Mouse (Mus musculus) embryonic facial prominence, embryonic 14.5 days (tissue): ENCODE results near the gene Cnnm3. TPM values are rescaled to one million over a fixed set of nuclear protein-coding genes. Genes with fewer than 3 reads are reported as not detected.
"Not testable (repeated sequence)": the region's sequence is repeated elsewhere in the genome, so short reads cannot be mapped to it uniquely, and the experiment has no call there.

Experiments
- ATAC-seq: fragments of 200-750 bp; cut with Nextera tagmentation; 2 replicates; pipeline ENCODE4 v1.8.0; 2017; ENCODE audit warnings: low read depth, moderate number of reproducible peaks, moderate TSS enrichment
- DNase-seq: peaks from one replicate; pipeline ENCODE4 v3.0.0-alpha.2; 2015; ENCODE audit warnings: low spot score
- H3K27ac ChIP-seq: fragments of 300-500 bp; sonication (generic); replicated peaks from 2 replicates; pipeline ENCODE4 v1.5.1; 2014; ENCODE audit warnings: low read depth, mild to moderate bottlenecking, low read length, moderate library complexity
- H3K27me3 ChIP-seq: fragments of 300-500 bp; sonication (generic); replicated peaks from 2 replicates; pipeline ENCODE4 v1.6.1; 2014; ENCODE audit warnings: low read length; ENCODE audit not compliant: control insufficient read depth, insufficient read depth
- H3K36me3 ChIP-seq: fragments of 300-500 bp; sonication (generic); 2 replicates; pipeline ENCODE4 v1.6.1; 2014; ENCODE audit warnings: low read length, mixed read lengths; ENCODE audit not compliant: control insufficient read depth, insufficient read depth
- H3K4me1 ChIP-seq: fragments of 300-500 bp; sonication (generic); 2 replicates; pipeline ENCODE4 v1.6.1; 2014; ENCODE audit warnings: antibody characterized with exemption, low read length; ENCODE audit not compliant: control insufficient read depth, insufficient read depth
- H3K4me2 ChIP-seq: fragments of 300-500 bp; sonication (generic); 2 replicates; pipeline ENCODE4 v1.6.1; 2014; ENCODE audit warnings: low read depth, mild to moderate bottlenecking, low read length, moderate library complexity, mixed read lengths
- H3K4me3 ChIP-seq: fragments of 300-500 bp; sonication (generic); 2 replicates; pipeline ENCODE4 v1.5.1; 2014; ENCODE audit warnings: low read depth, mild to moderate bottlenecking, low read length
- H3K9ac ChIP-seq: fragments of 300-500 bp; sonication (generic); 2 replicates; pipeline ENCODE4 v1.6.1; 2014; ENCODE audit warnings: low read depth, mild to moderate bottlenecking, low read length, moderate library complexity, mixed read lengths
- H3K9me3 ChIP-seq: fragments of 300-500 bp; sonication (generic); 2 replicates; pipeline ENCODE4 v1.6.1; 2016; ENCODE audit warnings: low read length; ENCODE audit not compliant: control insufficient read depth
- WGBS: fragments of 180-500 bp; shearing (Covaris S2); extraction: QIAGEN DNeasy Blood & Tissue Kit; methylation state at CpG from one replicate; pipeline ENCODE4 v1.1.7; 2014; 5-methylcytosine and 5-hydroxymethylcytosine counted together
- polyA plus RNA-seq: library from polyadenylated mRNA; unstranded; fragments of >200 nt; fragmentation: Nextera tagmentation; extraction: Ambion mirVana; gene quantifications from 2 replicates; pipeline ENCODE4 v1.2.1, GENCODE M21; 2014

Gene Cnnm3
- polyA plus RNA-seq, 1 experiment from 2014 or later = 5.1 TPM

DNA sequence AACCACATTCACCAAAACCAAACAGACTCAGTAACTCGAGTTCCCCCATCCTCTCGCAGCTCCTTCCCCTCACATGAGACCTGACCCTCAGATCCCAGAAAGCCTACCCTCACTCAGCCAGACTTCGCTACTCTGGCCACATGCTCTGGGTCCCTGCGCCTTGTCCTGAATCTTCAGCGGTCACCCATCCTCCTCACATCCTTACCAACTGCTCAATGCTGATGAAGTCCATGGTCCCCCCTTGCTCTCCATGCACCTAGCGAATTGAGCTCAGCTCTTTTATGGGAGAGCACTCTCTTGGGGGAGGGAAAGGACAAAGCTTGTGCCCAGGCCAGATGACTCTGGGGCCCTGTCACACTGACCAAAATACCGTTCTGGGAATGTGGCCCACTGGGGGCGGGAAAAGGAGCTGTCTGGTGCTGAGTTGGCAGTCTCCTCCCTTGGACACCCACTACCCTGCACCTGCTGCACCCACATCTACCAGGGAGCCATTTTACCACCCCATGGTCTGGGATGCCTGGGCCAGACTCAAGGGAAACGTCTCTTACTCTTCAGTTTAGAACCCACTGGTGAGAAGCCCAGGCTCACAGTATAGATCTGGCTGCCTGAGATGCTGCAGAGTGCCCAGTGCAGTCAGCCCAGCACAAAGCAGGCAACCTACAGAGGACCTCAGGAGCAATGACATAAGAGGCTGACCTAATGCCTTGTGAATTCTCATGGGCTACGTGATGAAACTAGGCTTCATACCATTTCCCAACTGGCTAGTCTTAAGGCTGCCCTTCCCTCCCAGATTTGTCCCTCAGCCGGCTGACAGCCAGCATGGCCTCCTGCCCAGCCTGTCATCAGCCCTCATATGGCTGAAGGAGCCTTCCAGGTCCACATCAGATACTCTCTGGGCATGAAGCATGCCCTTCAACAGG is 24.1 kb downstream of the Cnnm3 start:
- ATAC-seq = no peak
- Histone ChIP-seq H3K9ac (no peak overlapping the region), H3K36me3 (peaks cover 35% of the 10 kb centered on the region), H3K4me3 (no peak overlapping the region), H3K4me2 (no peak overlapping the region), H3K9me3 (no peaks in the 10 kb centered on the region), H3K4me1 (no peaks in the 10 kb centered on the region), H3K27me3 (no peaks in the 10 kb centered on the region), H3K27ac (no peak overlapping the region)
- 84% methylated on average over 11 of the region's 11 CpGs for WGBS
- no peak for DNase-seq

DNA sequence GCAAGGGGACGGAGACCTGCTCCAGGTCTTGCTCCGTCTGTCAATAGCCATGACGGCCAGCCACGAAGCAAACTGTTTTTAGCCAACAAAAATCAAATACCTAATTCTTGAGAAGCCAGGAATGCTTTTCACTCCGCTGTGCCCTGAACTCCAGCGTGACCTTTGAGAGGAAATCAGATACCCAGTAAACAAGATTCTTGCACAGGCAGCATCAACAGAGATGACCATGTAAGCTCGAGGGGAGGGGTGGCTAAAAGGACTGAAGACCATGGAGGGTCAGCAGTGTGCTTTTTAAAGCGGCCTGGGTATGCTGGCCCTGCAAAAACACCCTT is 24.7 kb downstream of the Cnnm3 start:
- 52% methylated on average over 8 of the region's 8 CpGs for WGBS
- no peaks in the 10 kb centered on the region for H3K9me3 ChIP-seq

GRCm38 (mm10) chr1:36536783-36537182 is 25.1 kb downstream of the Cnnm3 start, which contains the start of gene Ankrd23:
Ankrd23 (minus strand) TSS chr1:36536883.
- WGBS = 95% methylated on average over 9 of the region's 9 CpGs
- not testable (repeated sequence) for DNase-seq, H3K9me3 ChIP-seq

More for the DNA sequence above, 24.7 kb downstream of the Cnnm3 start:
- ATAC-seq = no peak
- no peak overlapping the region for H3K27ac ChIP-seq
- H3K4me2 ChIP-seq = no peak overlapping the region
- H3K27me3 ChIP-seq = no peaks in the 10 kb centered on the region
- peaks cover 40% of the 10 kb centered on the region for H3K36me3 ChIP-seq
- no peak overlapping the region for H3K9ac ChIP-seq
- no peaks in the 10 kb centered on the region for H3K4me1 ChIP-seq
- no peak for DNase-seq
- H3K4me3 ChIP-seq = no peak overlapping the region

DNA sequence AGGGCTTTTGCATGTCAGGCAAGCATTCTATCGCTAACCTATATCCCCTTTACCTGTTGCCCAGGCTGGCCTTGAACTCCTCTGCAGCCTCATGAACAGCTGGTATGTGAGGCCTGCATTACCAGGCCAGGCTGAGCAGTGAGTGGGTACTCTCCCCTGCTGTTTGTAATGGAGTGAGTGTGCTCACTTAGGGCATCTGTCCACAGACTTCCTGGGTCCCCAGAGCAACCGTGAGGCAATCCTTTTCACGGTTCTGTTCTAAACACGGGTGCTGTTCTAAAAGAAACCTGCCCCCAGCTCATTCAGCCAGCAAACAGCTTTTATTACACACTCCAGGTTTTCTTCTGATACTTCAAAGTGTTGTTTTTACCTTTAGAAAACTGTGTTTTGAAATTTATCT is 27.1 kb downstream of the Cnnm3 start:
- Histone ChIP-seq H3K4me3 (no peak overlapping the region), H3K4me2 (no peak overlapping the region), H3K9ac (no peak overlapping the region), H3K27ac (no peak overlapping the region), H3K9me3 (no peaks in the 10 kb centered on the region), H3K36me3 (peaks cover 42% of the 10 kb centered on the region), H3K27me3 (no peaks in the 10 kb centered on the region), H3K4me1 (no peaks in the 10 kb centered on the region)
- WGBS = 79% methylated on average over 4 of the region's 4 CpGs
- no peak for DNase-seq
- no peak for ATAC-seq

More at GRCm38 (mm10) chr1:36536783-36537182, 25.1 kb downstream of the Cnnm3 start, which contains the start of gene Ankrd23:
- H3K27me3 ChIP-seq, H3K4me2 ChIP-seq, H3K27ac ChIP-seq, H3K4me3 ChIP-seq, ATAC-seq, H3K4me1 ChIP-seq, H3K9ac ChIP-seq: not testable (repeated sequence)
- peaks cover 44% of the 10 kb centered on the region for H3K36me3 ChIP-seq

GRCm38 (mm10) chr1:36539186-36539585 is 27.5 kb downstream of the Cnnm3 start, which contains the start of gene Gm42417:
Gm42417 (minus strand) TSS chr1:36539429.
- Histone ChIP-seq H3K27ac (no peak within 1 kb of the TSS), H3K9ac (no peak within 1 kb of the TSS), H3K36me3 (peaks cover 42% of the 10 kb centered on the region), H3K4me2 (no peak within 1 kb of the TSS), H3K9me3 (no peaks in the 10 kb centered on the region), H3K27me3 (no peaks in the 10 kb centered on the region), H3K4me1 (no peaks in the 10 kb centered on the region), H3K4me3 (no peak within 1 kb of the TSS)
- DNase-seq = no peak
- ATAC-seq = no peak
- 44% methylated on average over 8 of the region's 9 CpGs for WGBS

- no peaks in the 10 kb centered on the region for H3K4me1 ChIP-seq
- H3K27me3 ChIP-seq = no peaks in the 10 kb centered on the region
- WGBS = 83% methylated on average over 11 of the region's 11 CpGs
- no peak overlapping the region for H3K27ac ChIP-seq
- H3K4me2 ChIP-seq = no peak overlapping the region
- H3K9ac ChIP-seq = no peak overlapping the region
- no peak overlapping the region for H3K4me3 ChIP-seq
- no peak for DNase-seq
- ATAC-seq = peak; percentile 49; the same call in 1 of the 2 replicates
- H3K9me3 ChIP-seq = no peaks in the 10 kb centered on the region
- H3K36me3 ChIP-seq = peaks cover 42% of the 10 kb centered on the region
These were observed 28.5 kb downstream of the Cnnm3 start for GRCm38 (mm10) chr1:36540132-36540531.

- no peak overlapping the region for H3K4me3 ChIP-seq
- no peak overlapping the region for H3K9ac ChIP-seq
- no peaks in the 10 kb centered on the region for H3K4me1 ChIP-seq
- H3K27ac ChIP-seq = no peak overlapping the region
- DNase-seq (no peak), ATAC-seq (no peak)
- H3K9me3 ChIP-seq = no peaks in the 10 kb centered on the region
- no peaks in the 10 kb centered on the region for H3K27me3 ChIP-seq
- WGBS = 94% methylated on average over 12 of the region's 12 CpGs
- H3K36me3 ChIP-seq = peaks cover 42% of the 10 kb centered on the region
- H3K4me2 ChIP-seq = no peak overlapping the region
These were observed 29.1 kb downstream of the Cnnm3 start for GRCm38 (mm10) chr1:36540807-36541206.

DNA sequence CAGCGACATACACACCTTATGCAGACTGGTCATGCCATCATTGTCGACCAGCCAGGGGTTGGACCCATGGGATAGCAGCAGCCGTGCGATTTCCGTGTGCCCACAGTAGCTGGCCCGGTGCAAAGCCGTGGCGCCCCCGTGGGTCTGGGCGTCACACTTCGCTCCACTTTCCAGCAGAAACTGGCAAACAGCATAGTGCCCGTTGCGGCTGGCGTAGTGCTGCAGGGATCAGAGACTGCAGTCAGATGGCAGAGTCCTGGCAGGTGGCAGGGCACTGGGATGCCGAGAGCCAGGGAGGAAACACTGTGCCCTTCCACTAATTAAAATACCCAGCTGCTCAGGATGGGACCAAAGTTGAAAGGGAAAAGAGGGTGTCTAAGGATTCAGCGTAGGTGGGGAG is 30.2 kb downstream of the Cnnm3 start:
- no peaks in the 10 kb centered on the region for H3K27me3 ChIP-seq
- peaks cover 42% of the 10 kb centered on the region for H3K36me3 ChIP-seq
- H3K4me3 ChIP-seq = no peak overlapping the region
- H3K4me1 ChIP-seq = peaks cover 5% of the 10 kb centered on the region; the same call in 1 of the 2 replicates
- H3K4me2 ChIP-seq = no peak overlapping the region
- 96% methylated on average over 16 of the region's 16 CpGs for WGBS
- H3K9ac ChIP-seq = no peak overlapping the region
- ATAC-seq (no peak), DNase-seq (no peak)
- no peak overlapping the region for H3K27ac ChIP-seq
- H3K9me3 ChIP-seq = no peaks in the 10 kb centered on the region

GRCm38 (mm10) chr1:36542925-36543324 is 31.3 kb downstream of the Cnnm3 start:
- no peak overlapping the region for H3K4me3 ChIP-seq
- no peaks in the 10 kb centered on the region for H3K9me3 ChIP-seq
- DNase-seq (no peak), ATAC-seq (no peak)
- H3K27ac ChIP-seq = no peak overlapping the region
- H3K9ac ChIP-seq = no peak overlapping the region
- no peaks in the 10 kb centered on the region for H3K27me3 ChIP-seq
- peaks cover 39% of the 10 kb centered on the region for H3K36me3 ChIP-seq
- 92% methylated on average over 9 of the region's 9 CpGs for WGBS
- peaks cover 9% of the 10 kb centered on the region for H3K4me1 ChIP-seq
- no peak overlapping the region for H3K4me2 ChIP-seq
